Mouse (Mus musculus) myocyte (in vitro differentiated cells): ENCODE measurements around the gene Pheta1.
A peak's percentile ranks its signal among the peaks of the same experiment; 100 is the strongest.

Experiments
- CEBPB ChIP-seq: IDR thresholded peaks from 2 replicates; pipeline ENCODE4 v1.6.1; 2011; ENCODE audit warnings: mild to moderate bottlenecking, moderate library complexity; ENCODE audit not compliant: poor library complexity, insufficient read depth, severe bottlenecking
- E2F4 ChIP-seq: IDR thresholded peaks from one replicate; pipeline ENCODE4 v1.6.1; 2011; ENCODE audit warnings: mild to moderate bottlenecking, control low read depth, moderate library complexity; ENCODE audit not compliant: insufficient read depth
- MAX ChIP-seq: IDR thresholded peaks from one replicate; pipeline ENCODE4 v1.6.1; 2011; ENCODE audit warnings: low read depth, mild to moderate bottlenecking, control low read depth
- MYOD1 ChIP-seq, 3 experiments: IDR thresholded peaks; one replicate each; pipeline ENCODE4 v1.6.1; 2011; ENCODE audit warnings: control low read depth in 2 of 3, low read depth in 2 of 3, mild to moderate bottlenecking in 2 of 3, moderate library complexity in 1 of 3; ENCODE audit not compliant: insufficient read length in 2 of 3, control insufficient read depth in 1 of 3
- MYOG ChIP-seq, 3 experiments: IDR thresholded peaks; one replicate each; pipeline ENCODE4 v1.6.1; 2011; ENCODE audit warnings: control low read depth in 2 of 3, low read depth in 2 of 3, mild to moderate bottlenecking in 2 of 3; ENCODE audit not compliant: insufficient read length in 2 of 3, control insufficient read depth in 1 of 3, insufficient read depth in 1 of 3
- POLR2A ChIP-seq: IDR thresholded peaks from one replicate; pipeline ENCODE4 v1.6.1; 2011; ENCODE audit warnings: low read depth, mild to moderate bottlenecking, control low read depth, moderate library complexity; ENCODE audit not compliant: insufficient read length
- POLR2AphosphoS2 ChIP-seq: IDR thresholded peaks from one replicate; pipeline ENCODE4 v1.6.1; 2011; ENCODE audit warnings: low read depth, control low read depth; ENCODE audit not compliant: insufficient read length
- SRF ChIP-seq: IDR thresholded peaks from one replicate; pipeline ENCODE4 v1.6.1; 2011; ENCODE audit warnings: low read depth; ENCODE audit not compliant: control insufficient read depth, insufficient read length
- TCF12 ChIP-seq: IDR thresholded peaks from one replicate; pipeline ENCODE4 v1.6.1; 2011; ENCODE audit warnings: mild to moderate bottlenecking, control low read depth; ENCODE audit not compliant: poor library complexity, insufficient read depth, severe bottlenecking
- USF1 ChIP-seq: IDR thresholded peaks from one replicate; pipeline ENCODE4 v1.6.1; 2011; ENCODE audit warnings: low read depth, mild to moderate bottlenecking, control low read depth, moderate library complexity

DNA sequence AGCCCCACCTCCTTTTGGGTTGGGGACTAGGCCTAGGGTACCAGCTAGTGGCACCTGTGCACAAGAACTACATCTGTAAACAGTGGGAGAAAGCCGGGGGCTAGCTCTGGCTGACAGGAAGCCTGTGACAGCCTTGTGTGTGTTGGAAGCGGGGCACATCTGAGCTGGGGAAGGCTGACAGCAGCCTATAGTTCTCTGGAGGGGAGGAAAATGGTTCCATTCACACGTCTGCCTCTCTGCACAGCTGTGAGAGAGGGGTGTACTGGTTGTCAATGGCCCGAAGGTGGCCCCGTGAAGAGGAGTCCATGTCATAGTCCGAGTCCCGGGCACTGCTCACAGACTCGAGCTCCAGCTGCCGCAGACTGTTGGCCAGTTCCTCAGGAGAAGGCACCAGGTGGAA lies 31.2 kb upstream of the Pheta1 start:
- TF ChIP-seq POLR2AphosphoS2, result peak; percentile 44
- TF ChIP-seq MAX, result no peak
- peak; percentile 30 for TF ChIP-seq POLR2A
- no peak for TF ChIP-seq TCF12
- no peak for TF ChIP-seq E2F4
- TF ChIP-seq CEBPB, result no peak
- TF ChIP-seq MYOG (IDR thresholded peaks at IDR 0.05; ENCODE audit: control insufficient read depth in 1 of 3, insufficient read depth in 1 of 3, insufficient read length in 2 of 3, low read depth in 2 of 3), result no peak
- TF ChIP-seq SRF, result no peak
- no peak for TF ChIP-seq USF1
- TF ChIP-seq MYOD1 (IDR thresholded peaks at IDR 0.05; ENCODE audit: control insufficient read depth in 1 of 3, insufficient read length in 2 of 3, low read depth in 2 of 3), result no peak
